Mouse (Mus musculus): ENCODE results near the gene Ybey. TPM values are rescaled to one million over a fixed set of nuclear protein-coding genes. Genes with fewer than 3 reads are reported as not detected.

Ybey gene
- polyA plus RNA-seq, 1 experiment from 2014 or later, result 5.9 TPM

GRCm38 (mm10) chr10:76489205-76489604 lies 20.3 kb upstream of the Ybey start:
- H3K9me3 ChIP-seq (ENCODE audit: control insufficient read depth, low read length), result no peaks in the 10 kb centered on the region
- no peak overlapping the region for H3K4me2 ChIP-seq (ENCODE audit: low read depth)
- no peaks in the 10 kb centered on the region for H3K4me1 ChIP-seq (ENCODE audit: control insufficient read depth, insufficient read depth, low read length)
- no peak overlapping the region for H3K9ac ChIP-seq (ENCODE audit: low read length)
- ATAC-seq (ENCODE audit: insufficient read depth, low FRiP score, low TSS enrichment) (no peak), DNase-seq (ENCODE audit: low spot score) (no peak)
- H3K27me3 ChIP-seq (ENCODE audit: control insufficient read depth, insufficient read depth, low read length), result no peaks in the 10 kb centered on the region
- peaks cover 17% of the 10 kb centered on the region for H3K36me3 ChIP-seq (ENCODE audit: control insufficient read depth, insufficient read depth, low read length)
- H3K27ac ChIP-seq (ENCODE audit: low read depth, low read length), result no peak overlapping the region
- H3K4me3 ChIP-seq (ENCODE audit: low read depth, low read length), result no peak overlapping the region
- WGBS, result 94% methylated on average over 15 of the region's 15 CpGs

- Histone ChIP-seq H3K4me2 (ENCODE audit: low read depth) (no peak overlapping the region), H3K27ac (ENCODE audit: low read depth, low read length) (no peak overlapping the region), H3K4me1 (ENCODE audit: control insufficient read depth, insufficient read depth, low read length) (no peaks in the 10 kb centered on the region), H3K36me3 (ENCODE audit: control insufficient read depth, insufficient read depth, low read length) (peaks cover 11% of the 10 kb centered on the region), H3K27me3 (ENCODE audit: control insufficient read depth, insufficient read depth, low read length) (no peaks in the 10 kb centered on the region), H3K9me3 (ENCODE audit: control insufficient read depth, low read length) (no peaks in the 10 kb centered on the region), H3K9ac (ENCODE audit: low read length) (no peak overlapping the region), H3K4me3 (ENCODE audit: low read depth, low read length) (no peak overlapping the region)
- ATAC-seq (ENCODE audit: insufficient read depth, low FRiP score, low TSS enrichment), result no peak
- no peak for DNase-seq (ENCODE audit: low spot score)
- 94% methylated on average over 8 of the region's 8 CpGs for WGBS
Measured at GRCm38 (mm10) chr10:76488265-76488664, 19.4 kb upstream of the Ybey start.

GRCm38 (mm10) chr10:76486302-76486701 lies 17.4 kb upstream of the Ybey start:
- Histone ChIP-seq H3K9ac (ENCODE audit: low read length) (no peak overlapping the region), H3K36me3 (ENCODE audit: control insufficient read depth, insufficient read depth, low read length) (peaks cover 17% of the 10 kb centered on the region), H3K4me3 (ENCODE audit: low read depth, low read length) (no peak overlapping the region), H3K4me1 (ENCODE audit: control insufficient read depth, insufficient read depth, low read length) (no peaks in the 10 kb centered on the region), H3K4me2 (ENCODE audit: low read depth) (no peak overlapping the region), H3K27ac (ENCODE audit: low read depth, low read length) (no peak overlapping the region), H3K27me3 (ENCODE audit: control insufficient read depth, insufficient read depth, low read length) (no peaks in the 10 kb centered on the region), H3K9me3 (ENCODE audit: control insufficient read depth, low read length) (no peaks in the 10 kb centered on the region)
- 98% methylated on average over 2 of the region's 2 CpGs for WGBS
- ATAC-seq (ENCODE audit: insufficient read depth, low FRiP score, low TSS enrichment) (no peak), DNase-seq (ENCODE audit: low spot score) (no peak)

- Histone ChIP-seq H3K27me3 (ENCODE audit: control insufficient read depth, insufficient read depth, low read length) (no peaks in the 10 kb centered on the region), H3K9ac (ENCODE audit: low read length) (no peak overlapping the region), H3K27ac (ENCODE audit: low read depth, low read length) (no peak overlapping the region), H3K4me2 (ENCODE audit: low read depth) (no peak overlapping the region), H3K4me3 (ENCODE audit: low read depth, low read length) (no peak overlapping the region), H3K4me1 (ENCODE audit: control insufficient read depth, insufficient read depth, low read length) (no peaks in the 10 kb centered on the region), H3K36me3 (ENCODE audit: control insufficient read depth, insufficient read depth, low read length) (peaks cover 29% of the 10 kb centered on the region), H3K9me3 (ENCODE audit: control insufficient read depth, low read length) (no peaks in the 10 kb centered on the region)
- DNase-seq (ENCODE audit: low spot score) (no peak), ATAC-seq (ENCODE audit: insufficient read depth, low FRiP score, low TSS enrichment) (no peak)
- 91% methylated on average over 6 of the region's 6 CpGs for WGBS
Measured at GRCm38 (mm10) chr10:76481480-76481879, 12.6 kb upstream of the Ybey start.

GRCm38 (mm10) chr10:76480851-76481250 lies 11.9 kb upstream of the Ybey start:
- no peaks in the 10 kb centered on the region for H3K4me1 ChIP-seq (ENCODE audit: control insufficient read depth, insufficient read depth, low read length)
- ATAC-seq (ENCODE audit: insufficient read depth, low FRiP score, low TSS enrichment) (no peak), DNase-seq (ENCODE audit: low spot score) (no peak)
- H3K9me3 ChIP-seq (ENCODE audit: control insufficient read depth, low read length), result no peaks in the 10 kb centered on the region
- H3K36me3 ChIP-seq (ENCODE audit: control insufficient read depth, insufficient read depth, low read length), result peaks cover 25% of the 10 kb centered on the region
- H3K27ac ChIP-seq (ENCODE audit: low read depth, low read length), result no peak overlapping the region
- H3K4me3 ChIP-seq (ENCODE audit: low read depth, low read length), result no peak overlapping the region
- no peak overlapping the region for H3K4me2 ChIP-seq (ENCODE audit: low read depth)
- 98% methylated on average over 13 of the region's 13 CpGs for WGBS
- no peak overlapping the region for H3K9ac ChIP-seq (ENCODE audit: low read length)
- no peaks in the 10 kb centered on the region for H3K27me3 ChIP-seq (ENCODE audit: control insufficient read depth, insufficient read depth, low read length)

GRCm38 (mm10) chr10:76473759-76474158 lies 4.8 kb upstream of the Ybey start:
- no peak overlapping the region for H3K4me2 ChIP-seq (ENCODE audit: low read depth)
- no peaks in the 10 kb centered on the region for H3K4me1 ChIP-seq (ENCODE audit: control insufficient read depth, insufficient read depth, low read length)
- no peaks in the 10 kb centered on the region for H3K9me3 ChIP-seq (ENCODE audit: control insufficient read depth, low read length)
- no peaks in the 10 kb centered on the region for H3K27me3 ChIP-seq (ENCODE audit: control insufficient read depth, insufficient read depth, low read length)
- DNase-seq (ENCODE audit: low spot score) (no peak), ATAC-seq (ENCODE audit: insufficient read depth, low FRiP score, low TSS enrichment) (no peak)
- no peak overlapping the region for H3K4me3 ChIP-seq (ENCODE audit: low read depth, low read length)
- H3K36me3 ChIP-seq (ENCODE audit: control insufficient read depth, insufficient read depth, low read length), result peaks cover 22% of the 10 kb centered on the region
- H3K27ac ChIP-seq (ENCODE audit: low read depth, low read length), result no peak overlapping the region
- 90% methylated on average over 5 of the region's 5 CpGs for WGBS
- no peak overlapping the region for H3K9ac ChIP-seq (ENCODE audit: low read length)

- 89% methylated on average over 6 of the region's 6 CpGs for WGBS
- DNase-seq (ENCODE audit: low spot score) (no peak), ATAC-seq (ENCODE audit: insufficient read depth, low FRiP score, low TSS enrichment) (no peak)
- no peaks in the 10 kb centered on the region for H3K4me1 ChIP-seq (ENCODE audit: control insufficient read depth, insufficient read depth, low read length)
- H3K27ac ChIP-seq (ENCODE audit: low read depth, low read length), result no peak overlapping the region
- no peaks in the 10 kb centered on the region; the same call in 1 of the 2 replicates for H3K9me3 ChIP-seq (ENCODE audit: control insufficient read depth, low read length)
- H3K27me3 ChIP-seq (ENCODE audit: control insufficient read depth, insufficient read depth, low read length), result no peaks in the 10 kb centered on the region
- no peak overlapping the region for H3K4me3 ChIP-seq (ENCODE audit: low read depth, low read length)
- no peak overlapping the region for H3K4me2 ChIP-seq (ENCODE audit: low read depth)
- no peak overlapping the region for H3K9ac ChIP-seq (ENCODE audit: low read length)
- no peaks in the 10 kb centered on the region for H3K36me3 ChIP-seq (ENCODE audit: control insufficient read depth, insufficient read depth, low read length)
Measured at GRCm38 (mm10) chr10:76462721-76463120, 6.2 kb downstream of the Ybey start.

GRCm38 (mm10) chr10:76462312-76462711 lies 6.6 kb downstream of the Ybey start:
- no peak for ATAC-seq (ENCODE audit: insufficient read depth, low FRiP score, low TSS enrichment)
- Histone ChIP-seq H3K9ac (ENCODE audit: low read length) (no peak overlapping the region), H3K4me1 (ENCODE audit: control insufficient read depth, insufficient read depth, low read length) (no peaks in the 10 kb centered on the region), H3K27me3 (ENCODE audit: control insufficient read depth, insufficient read depth, low read length) (no peaks in the 10 kb centered on the region), H3K4me2 (ENCODE audit: low read depth) (no peak overlapping the region), H3K36me3 (ENCODE audit: control insufficient read depth, insufficient read depth, low read length) (no peaks in the 10 kb centered on the region), H3K4me3 (ENCODE audit: low read depth, low read length) (no peak overlapping the region), H3K27ac (ENCODE audit: low read depth, low read length) (no peak overlapping the region), H3K9me3 (ENCODE audit: control insufficient read depth, low read length) (no peaks in the 10 kb centered on the region; the same call in 1 of the 2 replicates)
- WGBS, result 91% methylated on average over 7 of the region's 7 CpGs
- DNase-seq (ENCODE audit: low spot score), result no peak

- no peak overlapping the region for H3K27ac ChIP-seq (ENCODE audit: low read depth, low read length)
- H3K36me3 ChIP-seq (ENCODE audit: control insufficient read depth, insufficient read depth, low read length), result no peaks in the 10 kb centered on the region
- no peak overlapping the region for H3K9ac ChIP-seq (ENCODE audit: low read length)
- H3K27me3 ChIP-seq (ENCODE audit: control insufficient read depth, insufficient read depth, low read length), result no peaks in the 10 kb centered on the region
- no peak overlapping the region for H3K4me3 ChIP-seq (ENCODE audit: low read depth, low read length)
- WGBS, result 87% methylated on average over 1 of the region's 1 CpGs
- DNase-seq (ENCODE audit: low spot score) (no peak), ATAC-seq (ENCODE audit: insufficient read depth, low FRiP score, low TSS enrichment) (no peak)
- H3K4me1 ChIP-seq (ENCODE audit: control insufficient read depth, insufficient read depth, low read length), result no peaks in the 10 kb centered on the region
- H3K9me3 ChIP-seq (ENCODE audit: control insufficient read depth, low read length), result no peaks in the 10 kb centered on the region; the same call in 1 of the 2 replicates
- H3K4me2 ChIP-seq (ENCODE audit: low read depth), result no peak overlapping the region
Measured at GRCm38 (mm10) chr10:76461255-76461654, 7.7 kb downstream of the Ybey start.
